Mouse (Mus musculus) heart, postnatal 36 days (tissue): ENCODE results near the gene Nme4. TPM values are rescaled to one million over a fixed set of nuclear protein-coding genes. Genes with fewer than 3 reads are reported as not detected.
"Not testable (repeated sequence)": the region's sequence is repeated elsewhere in the genome, so short reads cannot be mapped to it uniquely, and the experiment has no call there.

ENCODE experiments used
- DNase-seq, 2 experiments: peaks; one replicate each; pipeline ENCODE4 v3.0.0; 2021 to 2022
- intact Hi-C: fragments of 180-260 bp; cut with DNase I; formaldehyde crosslinking; loops from one replicate; pipeline ENCODE4 v1.15.1; 2025
- total RNA-seq, 2 experiments: library from RNA; stranded (reverse); gene quantifications; 2 replicates each; pipeline ENCODE4 v1.2.3; 2021

Gene Nme4
- total RNA-seq, 2 experiments from 2014 or later: 2.8 to 3.5 TPM

GRCm38 (mm10) chr17:26115205-26115898 lies 19.9 kb upstream of the Nme4 start:
- no peak for DNase-seq
- intact Hi-C loops: no loop called here

DNA sequence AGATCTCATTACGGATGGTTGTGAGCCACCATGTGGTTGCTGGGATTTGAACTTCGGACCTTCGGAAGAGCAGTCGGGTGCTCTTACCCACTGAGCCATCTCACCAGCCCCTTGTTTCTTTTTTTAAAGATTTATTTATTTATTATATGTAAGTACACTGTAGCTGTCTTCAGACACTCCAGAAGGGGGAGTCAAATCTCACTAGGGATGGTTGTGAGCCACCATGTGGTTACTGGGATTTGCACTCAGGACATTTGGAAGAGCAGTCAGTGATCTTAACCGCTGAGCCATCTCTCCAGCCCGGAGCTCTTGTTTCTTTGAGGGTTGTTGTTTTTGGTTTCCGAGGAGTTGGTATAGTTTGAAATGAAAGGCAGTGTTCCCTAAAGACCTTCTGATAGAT lies 19.1 kb upstream of the Nme4 start:
- DNase-seq, intact Hi-C loops: not testable (repeated sequence)

DNA sequence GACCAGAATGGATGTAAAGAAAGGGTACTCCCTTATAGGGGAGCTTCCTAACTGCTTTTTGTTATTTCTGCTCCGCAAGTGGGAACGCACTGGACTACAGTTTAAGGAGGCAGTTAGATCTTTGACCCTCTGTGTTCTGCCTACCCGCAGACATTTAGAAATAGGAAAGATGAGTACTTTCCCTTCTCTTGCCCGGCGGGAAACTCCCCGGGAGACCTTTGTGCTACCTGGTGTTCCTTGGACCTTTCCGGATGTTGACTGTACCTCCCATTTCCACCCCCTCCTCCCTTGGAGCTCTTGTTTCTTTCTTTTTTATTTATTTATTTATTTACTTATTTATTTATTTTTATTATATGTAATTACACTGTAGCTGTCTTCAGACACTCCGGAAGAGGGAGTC lies 18.7 kb upstream of the Nme4 start:
- no peak for DNase-seq
- intact Hi-C loops: no loop called here

DNA sequence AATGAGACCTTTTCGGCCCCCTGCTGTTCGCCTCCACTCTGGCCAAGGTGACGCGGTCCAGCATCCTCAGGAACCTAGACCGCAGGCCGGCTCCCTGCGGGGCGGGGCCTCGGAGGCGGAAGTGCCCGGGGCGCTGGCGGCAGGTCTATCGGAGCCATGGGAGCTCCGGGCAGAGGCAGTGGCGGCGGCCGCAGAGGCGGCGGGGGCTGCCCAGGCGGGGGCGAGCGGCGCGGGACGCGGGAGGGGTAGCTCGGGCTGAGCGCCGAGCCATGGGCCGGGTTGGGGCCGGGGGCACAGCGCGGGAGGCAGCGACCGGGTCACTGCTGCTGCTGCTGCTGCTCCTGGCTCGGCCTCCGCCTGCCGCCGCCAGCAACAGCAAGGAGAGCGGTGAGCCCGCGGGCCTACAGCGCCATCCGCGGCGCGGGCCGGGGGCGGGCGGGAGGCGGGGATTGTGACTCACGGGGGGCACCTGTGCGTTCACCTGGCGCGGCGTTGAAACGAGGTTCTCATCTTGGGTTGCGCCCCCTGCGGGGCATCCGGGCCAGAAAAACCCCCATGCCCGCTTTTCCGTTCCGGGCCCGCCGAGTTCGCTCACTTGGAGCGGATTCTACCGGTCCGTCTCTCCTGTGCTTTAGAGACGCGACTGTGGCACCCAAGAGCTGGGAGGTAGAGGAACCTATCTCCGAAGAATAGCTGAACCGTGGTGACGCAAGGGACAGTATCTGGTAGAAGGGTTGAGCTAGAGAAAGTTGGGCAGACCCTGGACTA lies 18.0 kb upstream of the Nme4 start, which contains the start of gene Tmem8:
Tmem8 (plus strand) TSS at position 119 of the 768 bp plus-strand sequence.
- intact Hi-C loops: no loop called here
- peak; percentile 57 to 67 for DNase-seq

- DNase-seq: no peak
- intact Hi-C loops: no loop called here
Measured at GRCm38 (mm10) chr17:26112751-26113150, 17.3 kb upstream of the Nme4 start.

GRCm38 (mm10) chr17:26111722-26112121 lies 16.3 kb upstream of the Nme4 start:
- intact Hi-C loops: no loop called here
- DNase-seq: no peak

- intact Hi-C loops: no loop called here
- no peak for DNase-seq
Measured at GRCm38 (mm10) chr17:26111024-26111423, 15.6 kb upstream of the Nme4 start.

DNA sequence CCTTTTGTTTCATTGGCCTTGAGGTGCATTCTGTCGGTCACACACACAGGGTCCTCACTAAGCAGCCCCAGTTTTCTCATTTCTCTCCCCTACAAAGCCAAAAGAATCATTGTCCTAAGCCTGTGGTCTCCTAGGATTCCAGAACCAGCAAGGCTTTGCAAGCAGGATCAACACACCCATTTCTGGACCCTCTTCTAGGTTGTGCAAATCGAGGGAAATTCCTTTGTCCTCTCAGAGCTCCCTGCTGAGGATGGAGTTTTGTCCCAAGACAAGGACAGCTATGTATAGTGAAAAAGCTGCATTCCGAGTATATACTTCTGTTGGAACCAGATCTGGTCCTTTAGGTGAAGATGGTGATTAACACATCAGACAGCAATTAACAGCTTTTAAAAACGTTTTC lies 14.8 kb upstream of the Nme4 start:
- intact Hi-C loops: no loop called here
- no peak for DNase-seq

DNA sequence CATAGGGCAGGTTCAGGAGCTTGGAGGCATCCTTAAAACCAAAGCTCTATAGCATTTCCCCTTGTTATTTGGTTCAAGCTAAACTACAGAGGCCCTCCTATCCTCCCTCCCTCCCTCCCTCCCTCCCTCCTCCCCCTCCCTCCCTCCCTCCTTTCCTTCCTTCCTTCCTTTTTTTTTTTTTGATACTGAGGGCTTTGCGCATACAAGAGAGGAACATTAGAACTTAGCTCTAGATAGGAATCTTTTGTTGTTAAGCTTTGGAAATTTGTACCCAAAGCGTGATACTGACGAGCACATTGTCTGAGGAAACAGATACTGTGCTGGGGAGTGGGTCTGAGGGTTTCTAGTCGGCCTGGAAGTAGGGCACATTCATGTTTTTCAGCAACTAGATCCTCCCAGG lies 10.2 kb upstream of the Nme4 start:
- no peak for DNase-seq
- intact Hi-C loops: no loop called here

DNA sequence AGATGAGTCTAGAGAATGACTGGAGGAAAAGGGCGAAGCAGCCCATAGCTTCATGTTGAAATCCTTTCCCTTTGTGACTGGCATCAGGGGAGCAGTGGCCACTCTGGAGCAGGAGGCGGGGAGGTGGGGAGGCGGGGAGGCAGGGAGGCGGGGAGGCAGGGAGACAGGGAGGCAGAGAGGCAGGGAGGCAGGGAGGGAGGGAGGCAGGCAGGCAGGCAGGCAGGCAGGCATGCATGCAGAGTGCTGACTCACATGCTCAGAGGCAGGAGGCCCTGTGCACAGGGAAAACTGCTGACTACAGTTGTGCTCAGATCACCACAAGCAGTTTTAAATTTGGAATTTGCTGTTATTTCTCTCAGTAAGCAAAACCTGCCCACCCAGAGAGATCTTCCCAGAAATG lies 6.1 kb upstream of the Nme4 start:
- no peak for DNase-seq
- intact Hi-C loops: no loop called here

DNA sequence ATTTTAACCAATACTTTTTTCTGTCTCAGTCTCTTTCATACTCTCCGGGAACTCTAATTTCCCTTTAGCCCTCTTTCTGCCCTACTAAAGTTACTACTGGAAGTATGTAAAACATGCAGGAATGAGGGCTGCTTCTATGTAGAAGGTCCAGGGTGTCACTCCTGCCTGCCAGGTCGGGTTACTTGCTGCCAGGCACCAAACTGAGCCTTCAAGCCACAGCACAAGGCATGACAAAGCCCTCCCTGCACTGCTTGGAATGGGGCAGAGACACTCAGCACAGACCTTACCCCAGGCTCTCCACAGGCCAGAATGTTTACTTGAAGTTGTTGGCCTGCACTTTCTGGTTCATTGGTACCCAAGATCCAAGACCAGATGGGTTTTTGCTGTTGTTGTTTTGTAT lies 4.8 kb upstream of the Nme4 start:
- DNase-seq: no peak

GRCm38 (mm10) chr17:26099316-26099715 lies 3.9 kb upstream of the Nme4 start:
- DNase-seq, intact Hi-C loops: not testable (repeated sequence)

More for the DNA sequence above, 4.8 kb upstream of the Nme4 start:
- intact Hi-C loops: no loop called here

DNA sequence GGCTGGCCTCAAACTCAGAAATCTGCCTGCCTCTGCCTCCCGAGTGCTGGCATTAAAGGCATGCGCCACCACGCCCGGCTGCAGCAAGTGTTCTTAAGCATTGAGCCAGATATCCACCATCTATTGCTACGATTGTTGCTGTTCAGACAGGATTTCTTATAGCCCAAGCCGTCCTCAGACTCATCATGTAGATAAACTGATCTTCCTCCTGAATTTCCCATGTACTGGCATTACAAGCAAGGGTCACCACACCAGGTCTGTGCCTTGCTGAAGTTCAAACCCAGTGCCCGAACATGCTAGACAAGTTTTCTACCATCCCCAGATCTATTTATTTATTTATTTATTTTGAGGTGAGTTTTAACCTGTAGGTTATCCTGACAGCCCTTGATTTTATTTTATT lies 3.1 kb upstream of the Nme4 start:
- DNase-seq: no peak
- intact Hi-C loops: no loop called here

DNA sequence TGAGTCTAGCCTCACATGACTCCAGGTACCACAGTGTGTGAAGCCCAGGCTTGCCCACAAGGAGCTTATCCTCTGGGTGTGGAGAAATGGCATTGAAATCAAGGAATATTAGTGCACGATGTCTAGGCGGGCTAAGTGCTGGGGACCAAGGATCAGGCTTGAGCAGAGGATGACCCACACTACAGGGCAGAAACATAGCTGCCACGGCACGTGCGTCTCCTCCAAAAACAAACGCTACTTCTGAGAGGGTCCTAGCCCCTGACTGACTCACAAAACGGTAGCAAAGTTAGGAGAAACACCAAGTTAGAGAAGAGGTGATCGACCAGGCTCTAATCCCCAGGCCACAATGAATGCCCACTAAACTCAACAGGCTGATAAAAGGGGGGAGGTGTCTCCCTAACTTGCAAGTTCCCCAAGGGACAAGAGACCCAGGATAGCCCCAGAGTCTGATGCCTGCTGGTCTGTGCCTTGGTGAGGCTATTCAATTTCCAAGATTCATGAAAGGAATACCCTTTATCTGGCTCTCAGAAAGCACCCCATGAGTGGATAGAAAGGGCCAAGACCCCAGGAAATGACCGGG lies 781 bp downstream of the Nme4 start:
- intact Hi-C loops: loop anchor here (5.0 kb wide), 1 partner anchor 202 kb away; no protein-coding TSS in a partner anchor

DNA sequence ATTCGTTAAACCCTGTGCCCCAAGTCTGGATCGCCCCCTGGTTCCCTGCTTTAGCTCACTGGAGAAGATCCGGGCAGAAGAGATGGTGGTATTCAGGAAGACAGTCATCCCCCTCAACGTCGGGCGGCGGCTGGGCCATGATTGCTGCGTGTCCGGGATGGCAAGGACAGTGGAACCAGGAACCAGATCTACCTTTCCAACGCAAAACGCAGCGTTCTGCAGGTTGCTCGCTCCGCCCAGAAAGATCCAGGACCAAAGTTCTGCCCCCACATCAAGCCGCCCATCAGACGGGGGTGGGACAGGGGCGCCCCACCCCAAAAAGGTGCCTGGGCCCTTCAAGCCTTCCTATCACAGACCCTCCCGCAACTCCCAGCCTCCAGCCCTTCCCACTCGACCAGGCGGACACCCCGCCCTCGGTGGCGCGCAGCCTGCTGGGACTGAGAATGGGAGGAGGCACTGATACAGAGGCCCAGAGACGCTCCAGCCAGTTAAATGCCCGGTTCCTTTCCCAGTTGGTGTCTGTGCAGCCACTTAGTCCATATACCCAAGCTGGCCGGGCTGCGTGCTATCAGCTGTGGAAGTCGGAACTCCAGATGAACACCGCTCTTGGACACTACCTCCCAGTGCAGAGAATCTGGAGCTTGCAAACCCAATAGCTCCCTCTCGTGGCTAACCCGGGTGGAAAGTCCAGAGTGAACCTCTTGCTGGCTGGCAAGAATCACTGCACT lies 5.3 kb downstream of the Nme4 start, which contains the start of gene Decr2:
Decr2 (minus strand) TSS at position 433 of the 728 bp plus-strand sequence.
- intact Hi-C loops: loop anchor here (1.0 to 5.0 kb wide), 4 partner anchors 19 to 198 kb away; no protein-coding TSS in a partner anchor
- peak; percentile 81 to 86 for DNase-seq

More for the DNA sequence above, 781 bp downstream of the Nme4 start:
- no peak for DNase-seq

DNA sequence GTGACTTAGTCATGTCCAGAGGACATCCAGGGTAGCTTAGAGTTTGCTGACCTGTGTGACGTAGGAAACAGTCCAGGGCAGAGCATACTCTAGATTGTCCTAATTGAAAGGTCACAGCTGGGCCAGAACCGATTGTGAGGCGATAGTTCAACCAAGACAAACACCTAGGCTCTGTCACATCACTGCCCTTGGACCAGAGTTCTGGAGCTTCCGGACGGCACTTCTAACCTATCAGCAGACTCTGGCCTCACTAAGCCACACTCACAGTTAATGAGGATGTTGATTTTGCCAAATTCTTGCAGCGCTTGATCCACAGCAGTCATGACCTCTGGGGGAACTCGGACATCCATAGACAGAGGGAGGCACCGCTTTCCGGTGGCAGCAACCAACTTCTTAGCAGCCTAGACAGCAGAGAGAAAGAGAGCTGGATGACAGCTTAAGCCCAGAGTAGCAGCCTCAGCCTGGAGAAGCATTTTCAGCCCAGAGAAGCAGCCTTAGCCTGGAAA lies 8.3 kb downstream of the Nme4 start:
- DNase-seq: no peak
- intact Hi-C loops: no loop called here

DNA sequence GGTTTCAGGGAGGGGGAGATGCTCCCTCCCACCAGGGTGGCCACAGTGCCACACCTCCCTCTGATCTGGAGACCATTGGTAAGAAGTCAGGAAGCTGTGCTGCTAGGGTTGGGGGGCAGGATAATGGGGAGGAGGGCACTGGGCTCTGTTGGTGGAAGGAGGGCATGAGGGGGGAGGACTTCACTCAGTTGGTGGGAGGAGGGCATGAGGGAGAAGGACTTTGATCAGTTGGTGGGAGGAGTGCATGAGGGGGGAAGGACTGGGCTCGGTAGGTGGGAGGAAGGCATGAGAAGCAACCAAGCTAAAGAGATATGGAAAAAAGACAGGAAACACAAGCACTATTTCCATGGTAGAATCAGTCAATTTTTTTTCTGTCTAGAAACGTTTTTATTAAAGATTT lies 14.5 kb downstream of the Nme4 start:
- intact Hi-C loops: no loop called here
- DNase-seq: no peak

DNA sequence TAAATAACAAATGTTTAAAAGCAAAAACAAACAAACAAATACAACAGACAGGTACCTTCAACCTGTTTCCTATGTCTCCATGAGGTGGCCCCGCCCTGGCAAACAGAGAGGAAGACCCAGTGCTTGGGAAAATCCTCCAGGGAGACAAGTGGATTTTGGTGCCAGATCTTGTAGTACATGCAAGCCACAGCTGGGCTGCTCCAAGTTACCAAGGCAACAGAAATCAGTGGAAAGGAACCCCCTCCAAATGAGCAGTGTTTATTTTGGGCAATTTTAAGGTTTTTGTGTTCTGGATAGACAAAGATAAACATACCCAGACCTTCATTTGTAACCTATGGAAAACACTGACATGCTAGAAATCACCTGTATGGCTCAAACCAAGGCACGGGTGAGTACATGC lies 16.6 kb downstream of the Nme4 start:
- no peak for DNase-seq
- intact Hi-C loops: no loop called here

DNA sequence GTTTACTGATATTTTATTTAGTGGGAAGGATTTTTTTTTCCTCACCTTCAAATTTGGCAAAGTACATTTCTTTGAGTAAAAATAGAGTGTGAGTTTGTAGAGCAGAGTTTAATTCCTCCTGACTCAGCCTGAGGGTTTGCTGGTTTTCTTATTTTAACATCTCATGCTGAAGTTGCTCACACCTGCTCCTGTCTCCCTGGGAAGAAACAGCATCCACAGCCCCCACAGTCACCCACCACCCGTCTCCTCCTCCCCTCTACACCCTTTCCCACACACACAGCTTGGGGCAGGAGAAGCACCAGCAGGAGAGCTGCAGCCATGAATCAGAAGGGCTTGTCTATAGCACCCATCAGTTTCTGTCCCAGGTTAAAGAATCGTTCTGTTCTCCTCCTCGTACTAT lies 20.2 kb downstream of the Nme4 start:
- no peak for DNase-seq
- intact Hi-C loops: no loop called here

GRCm38 (mm10) chr17:26070136-26070535 lies 25.3 kb downstream of the Nme4 start:
- intact Hi-C loops: loop anchor here (2.0 kb wide), 1 partner anchor 21 kb away; the partner anchor contains the start of gene Decr2
- no peak for DNase-seq
